Mouse (Mus musculus): ENCODE data around the gene Tnrc6b.
"Not testable (repeated sequence)": the region's sequence is repeated elsewhere in the genome, so short reads cannot be mapped to it uniquely, and the experiment has no call there.

The Tnrc6b gene

DNA sequence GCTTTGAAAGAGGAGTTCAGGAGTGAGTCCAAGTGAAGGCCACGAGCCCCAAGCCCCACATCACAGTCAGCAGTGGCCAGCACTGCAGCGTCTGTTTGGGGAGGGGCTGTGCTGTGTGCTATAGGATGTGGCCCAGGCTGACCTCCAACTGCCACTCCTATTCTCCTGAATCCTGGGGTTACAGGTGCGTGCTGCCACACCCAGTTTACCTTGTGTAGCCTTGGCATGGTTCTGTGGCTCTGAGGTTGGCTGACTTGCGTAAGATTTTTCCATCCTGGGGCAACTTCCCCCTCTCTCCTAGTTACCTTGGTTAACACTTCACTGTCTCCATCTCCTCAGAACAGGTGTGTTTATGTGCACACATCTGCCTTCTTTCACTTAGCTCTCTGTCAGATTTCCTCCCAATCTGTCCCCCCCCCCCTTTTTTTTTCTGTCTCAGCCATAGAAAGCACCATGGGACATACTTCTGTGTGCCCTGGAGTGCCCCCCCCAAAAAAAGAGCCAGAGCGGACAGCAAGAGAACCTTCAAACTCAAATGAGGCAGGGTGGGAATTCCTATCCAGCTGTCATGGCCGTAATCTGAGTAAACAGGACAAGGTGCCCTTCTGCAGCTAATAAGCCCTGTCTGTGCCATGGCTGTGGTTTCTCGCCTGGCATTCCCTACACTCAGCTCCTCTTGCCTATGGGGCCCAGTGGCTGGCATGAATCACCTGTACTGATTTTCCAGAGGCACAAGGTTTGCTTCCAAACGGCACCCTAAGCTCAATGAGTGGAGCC lies 9.4 kb upstream of the Tnrc6b start:
- DNase-seq (ENCODE audit: low spot score in 2 of 2) = no peak

DNA sequence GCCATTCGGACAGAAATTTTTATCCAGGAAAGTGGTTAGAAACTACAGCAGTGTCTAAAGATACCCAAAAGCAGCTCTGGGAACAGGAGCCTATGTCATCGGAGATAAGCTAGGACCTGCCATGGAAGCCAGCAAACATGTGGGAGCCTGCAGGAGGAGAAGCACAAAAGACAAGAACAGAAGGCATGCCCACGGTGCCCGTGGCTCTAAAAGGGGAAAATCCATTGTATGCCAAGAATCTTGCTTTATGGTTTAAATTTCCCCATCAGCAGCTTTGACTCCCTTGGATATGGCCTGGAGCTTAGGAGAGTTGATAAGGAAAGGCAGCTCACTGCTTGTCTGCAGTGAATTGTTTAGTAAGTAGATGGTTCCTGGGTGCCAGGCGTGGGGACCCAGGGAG lies 8.2 kb upstream of the Tnrc6b start:
- no peak for DNase-seq (ENCODE audit: low spot score in 2 of 2)

DNA sequence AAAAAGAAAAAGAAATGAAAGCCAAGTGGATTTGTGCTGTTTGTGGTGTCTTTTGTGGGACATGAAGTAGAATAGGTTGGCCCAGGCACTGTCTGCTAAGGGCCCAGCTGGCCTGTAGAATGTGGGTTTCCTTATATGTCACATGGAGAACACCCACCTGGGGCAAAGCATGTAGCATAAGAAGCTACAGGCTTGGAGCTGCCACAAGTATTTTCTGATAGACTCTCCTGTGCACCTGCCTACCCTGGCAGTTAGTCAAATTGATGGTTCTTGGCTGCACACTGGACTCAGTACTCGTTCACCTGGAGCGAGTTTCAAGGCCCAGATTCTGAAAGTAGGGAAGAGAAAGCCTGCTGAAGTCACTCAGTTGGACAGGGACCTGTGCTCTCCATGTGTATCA lies 7.6 kb upstream of the Tnrc6b start:
- no peak for DNase-seq (ENCODE audit: low spot score in 2 of 2)

DNA sequence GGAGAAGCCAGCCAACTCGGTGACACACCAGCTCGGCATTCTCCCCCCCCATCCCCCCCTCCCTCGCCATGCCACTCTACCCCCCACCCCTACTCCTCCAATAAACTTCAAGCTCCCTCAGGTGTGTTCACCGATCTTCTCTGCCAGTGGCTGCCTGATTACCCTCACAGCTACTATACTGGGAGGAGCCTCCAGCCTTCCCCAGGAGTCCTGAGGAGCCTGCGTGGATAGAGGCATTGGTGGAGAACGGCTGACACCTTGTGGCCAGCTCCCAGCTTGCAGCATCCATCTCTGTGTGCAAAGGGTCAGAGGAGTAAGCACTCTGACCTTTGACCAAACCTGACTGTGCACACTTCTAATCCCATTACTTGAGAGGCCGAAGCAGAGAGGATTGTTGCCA lies 6.8 kb upstream of the Tnrc6b start:
- DNase-seq (ENCODE audit: low spot score in 2 of 2) = peak; percentile 72 to 85

DNA sequence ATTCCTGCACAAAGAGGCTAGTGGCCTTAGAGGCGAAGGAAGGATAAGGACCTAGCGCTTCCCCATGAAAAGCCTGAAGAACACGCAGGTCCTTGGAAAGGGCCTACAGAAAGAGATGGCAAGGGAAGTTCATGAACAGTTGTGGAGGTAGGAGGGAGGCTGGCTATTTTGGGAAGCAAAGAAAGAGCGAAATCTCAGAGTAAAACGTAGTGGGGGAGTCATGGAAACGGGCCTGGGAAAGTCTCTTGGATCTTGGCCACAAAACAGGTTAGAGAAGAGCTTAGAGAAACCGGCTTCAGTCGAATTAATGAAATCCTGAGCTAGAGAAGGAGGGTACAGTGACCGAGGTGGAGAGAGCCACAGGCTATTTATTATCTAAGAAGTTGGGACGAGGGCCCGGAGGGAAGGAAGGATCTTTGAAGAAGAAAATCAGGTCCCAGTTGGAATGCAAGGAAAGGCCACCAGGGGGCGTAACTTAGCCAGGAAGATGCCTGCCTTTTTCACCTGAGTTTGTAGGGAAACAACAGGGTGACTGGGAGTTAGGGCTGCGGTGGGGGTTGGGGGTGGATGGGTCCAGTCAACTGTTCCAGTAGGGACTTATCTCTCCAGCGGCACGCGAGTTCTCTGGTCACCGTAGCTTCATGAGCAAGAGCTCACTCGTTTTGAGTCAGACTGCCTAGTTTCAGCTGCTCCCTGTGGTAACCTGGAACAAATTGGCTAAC lies 5.1 kb upstream of the Tnrc6b start:
- DNase-seq (ENCODE audit: low spot score in 2 of 2) = peak; percentile 76 to 91

DNA sequence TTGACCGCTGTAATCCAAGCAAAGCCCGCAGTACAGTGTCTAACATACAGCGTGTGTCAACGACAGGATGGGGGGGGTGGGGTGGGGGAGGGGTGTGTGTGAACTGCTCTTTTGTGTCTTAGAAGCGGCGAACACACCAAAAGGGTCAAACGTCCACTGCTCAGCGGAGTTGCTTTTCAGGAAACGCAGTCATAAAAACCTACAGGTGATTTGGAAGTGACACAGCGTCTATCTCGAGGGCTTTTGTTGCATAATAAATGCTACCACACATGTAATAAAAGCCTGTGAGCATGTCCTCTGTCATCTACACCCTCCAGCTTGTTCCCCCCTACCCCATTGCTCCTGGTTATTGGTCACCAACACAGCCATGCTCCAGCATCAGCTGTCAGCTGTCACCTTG lies 4.5 kb upstream of the Tnrc6b start:
- DNase-seq (ENCODE audit: low spot score in 2 of 2) = no peak

DNA sequence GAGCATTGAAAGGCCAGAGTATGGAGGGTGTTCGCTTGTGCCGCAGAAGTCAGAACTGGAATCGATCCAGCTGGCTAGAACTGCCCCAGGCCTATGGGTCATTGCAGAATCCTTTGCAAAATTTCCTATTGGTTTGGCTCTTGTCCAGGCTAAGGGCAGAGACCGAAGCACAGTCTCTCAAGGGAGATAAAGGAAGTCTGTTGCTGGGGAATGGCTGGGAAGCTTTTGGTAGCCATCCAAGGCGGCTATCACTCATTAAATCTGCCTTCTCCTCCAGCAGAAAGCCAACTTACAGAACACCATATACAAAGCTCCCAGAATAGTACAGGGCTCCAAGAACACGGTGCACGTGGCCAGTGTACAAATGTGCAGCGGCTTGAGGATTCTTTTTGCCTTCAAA lies 4.0 kb upstream of the Tnrc6b start:
- DNase-seq (ENCODE audit: low spot score in 2 of 2) = peak in 1 of 2 experiments; percentile 30

DNA sequence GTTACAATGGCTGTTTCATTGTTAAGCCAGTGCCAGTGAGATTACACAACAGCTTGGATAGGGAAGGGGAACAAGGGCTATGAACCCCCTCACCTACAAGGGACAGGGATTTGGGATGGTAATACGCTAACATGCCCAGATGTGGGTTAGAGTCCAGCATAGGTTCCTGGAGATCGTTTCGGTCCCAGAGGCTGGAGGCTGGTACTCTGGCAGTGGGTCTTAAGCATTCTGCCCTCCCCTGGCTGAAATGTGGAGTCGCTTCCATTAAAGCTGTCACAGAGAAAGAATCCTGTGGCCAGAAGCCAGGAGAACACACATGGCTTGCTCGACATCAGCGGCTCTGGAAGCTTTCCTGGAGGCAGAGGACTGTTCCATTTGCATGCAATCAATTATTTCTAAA lies 1.5 kb upstream of the Tnrc6b start:
- no peak for DNase-seq (ENCODE audit: low spot score in 2 of 2)

DNA sequence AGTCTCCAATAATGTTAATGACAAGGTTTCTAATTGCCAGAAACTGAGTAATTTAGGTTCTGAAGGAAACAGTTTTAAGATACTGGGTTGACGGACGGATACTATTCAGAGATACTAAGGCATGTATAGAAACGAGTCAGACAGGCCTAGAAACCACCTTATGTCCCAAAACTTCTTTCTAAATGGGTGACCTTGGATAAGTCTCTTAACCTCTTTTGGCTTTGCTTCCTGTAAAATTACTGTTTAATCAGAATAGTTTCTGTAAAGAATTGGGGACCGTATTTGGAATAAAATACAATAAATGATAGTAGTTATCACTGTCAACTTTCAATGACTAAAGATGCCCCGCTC lies 881 bp upstream of the Tnrc6b start:
- no peak for DNase-seq (ENCODE audit: low spot score in 2 of 2)

DNA sequence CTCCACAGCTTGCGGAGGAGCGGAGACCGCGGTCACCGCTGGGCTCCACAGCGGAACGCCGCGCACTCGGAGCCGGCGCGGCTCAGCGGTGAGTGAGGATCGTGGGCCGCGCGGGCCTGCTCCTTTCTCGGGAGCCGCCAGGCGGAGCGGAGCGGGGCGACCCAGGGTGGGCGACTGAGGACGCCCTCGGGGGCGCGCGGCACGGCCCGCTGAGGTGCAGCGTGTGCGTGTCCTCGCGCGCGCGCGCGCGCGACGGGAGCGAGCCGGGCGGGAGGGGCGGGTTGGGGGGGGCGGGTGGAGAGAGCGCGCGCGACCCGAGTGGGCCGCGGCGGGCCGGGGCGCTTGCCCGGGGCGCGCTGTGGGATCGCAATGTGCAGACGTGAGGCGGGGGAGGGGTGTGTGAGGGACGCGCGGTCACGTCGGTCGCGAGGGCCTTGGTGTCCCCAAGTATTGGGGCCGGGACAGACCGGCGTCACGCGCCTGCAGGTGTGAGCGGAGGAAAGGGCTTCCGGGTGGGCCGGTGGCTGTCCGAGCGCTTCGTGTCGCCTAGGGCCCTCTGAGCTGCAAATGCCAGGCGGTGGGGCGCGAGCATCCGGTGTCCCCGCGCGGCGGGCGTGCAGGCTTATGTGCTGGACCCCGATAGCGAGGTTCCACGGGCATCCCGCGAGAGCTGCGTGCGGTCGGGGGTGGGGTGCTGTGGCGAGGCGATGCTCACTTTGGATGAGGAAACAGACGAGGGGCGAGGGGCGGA lies 463 bp downstream of the Tnrc6b start:
- DNase-seq (ENCODE audit: low spot score in 2 of 2) = peak; percentile 61 to 83

DNA sequence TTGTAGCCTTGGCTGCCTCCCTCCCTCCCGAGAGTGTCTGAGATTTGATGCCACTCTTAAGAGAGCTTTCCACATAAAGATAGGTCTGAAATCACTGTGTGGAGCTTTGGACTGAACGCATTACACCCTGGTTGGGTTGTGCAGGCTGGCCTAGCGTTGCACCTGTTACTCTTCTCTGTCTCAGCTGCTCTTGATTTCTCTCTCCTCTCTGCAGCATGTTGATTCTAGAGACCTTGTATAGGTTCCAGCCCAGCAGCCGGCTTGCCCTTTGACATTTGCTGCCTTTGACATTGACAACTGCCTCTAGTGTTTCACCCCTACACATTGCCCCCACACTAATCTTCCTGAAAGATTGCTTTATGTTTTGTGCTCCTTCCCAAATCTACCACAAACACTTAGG lies 3.2 kb downstream of the Tnrc6b start:
- DNase-seq (ENCODE audit: low spot score in 2 of 2) = no peak

DNA sequence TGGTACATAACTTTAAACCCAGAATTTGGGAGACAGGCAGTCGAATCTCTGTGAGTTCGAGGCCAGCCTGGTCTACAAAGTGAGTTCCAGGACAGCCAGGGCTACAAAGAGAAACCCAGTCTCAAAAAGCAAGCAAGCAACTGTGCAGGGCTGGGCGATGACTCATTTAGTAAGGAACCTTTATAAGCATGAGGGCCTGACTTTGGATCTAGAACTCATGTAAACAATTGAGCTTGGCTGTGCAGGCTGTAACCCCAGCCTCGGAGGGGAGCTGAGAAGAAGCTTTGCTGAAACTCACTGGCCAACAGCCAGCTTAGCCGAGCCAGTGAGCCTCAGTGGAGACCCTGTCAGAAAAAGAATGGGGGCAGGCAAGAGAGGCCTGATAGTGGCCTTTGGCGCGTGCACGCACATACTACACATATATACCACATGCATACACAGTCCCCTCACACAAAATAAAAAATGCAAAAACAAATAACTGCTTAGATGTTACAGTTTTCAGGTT lies 5.6 kb downstream of the Tnrc6b start:
- DNase-seq (ENCODE audit: low spot score in 2 of 2) = no peak

DNA sequence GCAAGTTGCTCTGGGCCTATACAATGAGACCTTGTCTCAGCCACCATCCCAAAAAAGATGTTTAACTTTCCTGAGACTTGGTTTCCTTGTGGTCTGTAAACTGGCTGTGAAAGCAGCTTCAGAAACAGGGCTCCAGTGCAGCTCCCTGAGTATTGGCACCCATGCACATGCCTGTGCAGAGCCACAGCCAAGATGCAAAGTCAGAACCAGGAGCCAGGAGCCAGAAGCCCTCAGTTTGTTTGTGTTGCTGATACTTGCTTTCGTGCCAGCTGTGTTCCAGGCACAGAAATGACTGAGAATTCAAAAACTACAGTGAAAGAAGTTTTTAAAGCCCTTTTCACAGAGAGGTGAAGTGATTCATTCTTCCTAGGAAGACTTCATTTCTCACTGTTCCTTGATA lies 6.3 kb downstream of the Tnrc6b start:
- DNase-seq (ENCODE audit: low spot score in 2 of 2) = no peak

DNA sequence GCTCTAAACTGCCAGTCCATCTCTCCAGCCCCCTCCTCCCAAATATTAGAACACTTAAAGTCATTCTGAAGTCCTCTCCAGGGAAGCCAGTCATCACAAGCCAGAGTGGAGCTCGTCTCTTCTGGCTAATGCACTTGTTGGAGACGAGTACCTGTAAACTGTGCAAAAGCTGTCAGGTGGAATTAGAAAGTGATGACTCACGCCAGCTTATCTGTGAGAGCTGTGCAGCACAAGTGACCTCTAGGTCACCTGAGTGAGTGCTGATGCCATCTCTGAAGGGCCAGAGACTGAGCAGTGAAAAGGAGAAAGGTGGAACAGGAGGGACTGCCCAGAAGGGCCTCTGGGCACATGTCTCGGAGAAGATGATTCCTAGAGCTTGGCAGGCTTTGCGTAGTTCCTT lies 9.1 kb downstream of the Tnrc6b start:
- DNase-seq (ENCODE audit: low spot score in 2 of 2) = no peak

DNA sequence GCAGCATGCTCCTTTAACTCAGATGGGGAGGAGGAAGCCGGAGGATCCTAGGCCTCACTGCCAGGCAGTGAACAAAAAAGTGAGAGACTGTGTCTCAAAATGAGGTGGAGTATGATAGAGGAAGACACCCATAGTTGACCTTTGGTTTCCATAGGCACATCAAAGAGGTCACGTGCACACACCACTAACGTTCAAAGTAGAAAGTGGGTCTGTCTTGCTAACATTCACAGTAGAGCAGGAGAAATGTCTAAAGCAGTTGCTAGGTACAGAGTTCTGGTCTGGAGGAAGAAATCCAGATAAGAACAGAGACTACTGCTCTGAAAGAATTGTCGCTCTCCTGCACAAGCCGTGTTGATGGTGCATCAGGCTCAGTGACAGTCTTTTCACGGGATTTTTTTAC lies 10.7 kb downstream of the Tnrc6b start:
- DNase-seq (ENCODE audit: low spot score in 2 of 2) = no peak

DNA sequence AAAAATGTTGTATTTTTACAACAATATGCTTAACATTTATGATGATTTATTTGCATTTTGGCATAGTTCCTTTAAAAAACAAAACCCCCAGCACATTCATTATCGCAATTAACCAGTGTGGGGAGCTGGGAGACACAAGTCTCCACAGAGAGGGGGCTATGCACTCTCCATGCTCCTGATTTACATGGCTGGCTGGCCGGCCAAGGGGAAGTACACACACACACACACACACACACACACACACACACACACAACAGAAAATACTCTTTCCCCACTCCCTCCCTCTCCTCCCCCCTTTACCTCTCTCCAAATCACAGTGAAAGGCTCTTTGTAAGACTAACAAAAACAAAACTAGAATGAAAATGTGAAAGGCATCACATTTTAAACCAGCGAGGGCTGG lies 11.3 kb downstream of the Tnrc6b start:
- DNase-seq (ENCODE audit: low spot score in 2 of 2) = no peak

DNA sequence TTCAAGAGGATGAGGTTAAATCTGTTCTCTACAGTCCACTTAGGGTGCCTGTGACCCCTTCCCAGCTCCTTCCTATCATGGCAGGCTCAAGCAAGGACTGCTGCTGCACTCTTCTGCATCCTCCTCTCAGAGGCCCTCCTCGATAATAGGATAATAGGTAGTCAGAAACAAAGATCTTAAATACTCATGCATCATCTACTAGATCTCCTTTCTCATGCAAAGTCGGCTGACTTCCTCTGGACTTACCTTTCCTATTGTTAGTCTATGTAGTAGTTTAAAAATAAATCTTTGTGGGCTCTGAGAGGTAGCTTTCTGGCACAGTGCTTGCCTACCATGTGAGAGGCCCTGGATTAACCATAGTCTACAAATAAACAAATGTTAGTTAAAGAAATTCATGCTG lies 18.4 kb downstream of the Tnrc6b start:
- no peak for DNase-seq (ENCODE audit: low spot score in 2 of 2)

DNA sequence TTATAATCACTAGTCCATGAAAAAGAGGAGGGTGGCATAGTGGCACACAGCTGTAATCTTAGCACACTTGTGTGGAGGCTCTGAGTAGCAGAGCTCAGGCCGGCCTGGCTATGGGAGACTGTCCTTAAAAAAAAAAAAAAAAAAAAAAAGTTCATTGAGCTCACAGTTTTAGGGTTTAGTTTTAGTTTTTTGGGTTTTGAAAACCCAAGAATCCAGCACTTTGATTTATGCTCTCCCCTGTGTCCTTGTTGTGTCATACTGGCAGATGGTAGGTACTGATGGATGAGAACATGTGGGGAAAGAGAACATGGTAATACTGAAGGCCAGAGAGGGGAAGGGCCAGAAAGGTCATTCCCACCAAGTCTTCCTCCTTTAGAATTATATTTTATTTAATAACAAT lies 19.9 kb downstream of the Tnrc6b start:
- no peak for DNase-seq (ENCODE audit: low spot score in 2 of 2)

DNA sequence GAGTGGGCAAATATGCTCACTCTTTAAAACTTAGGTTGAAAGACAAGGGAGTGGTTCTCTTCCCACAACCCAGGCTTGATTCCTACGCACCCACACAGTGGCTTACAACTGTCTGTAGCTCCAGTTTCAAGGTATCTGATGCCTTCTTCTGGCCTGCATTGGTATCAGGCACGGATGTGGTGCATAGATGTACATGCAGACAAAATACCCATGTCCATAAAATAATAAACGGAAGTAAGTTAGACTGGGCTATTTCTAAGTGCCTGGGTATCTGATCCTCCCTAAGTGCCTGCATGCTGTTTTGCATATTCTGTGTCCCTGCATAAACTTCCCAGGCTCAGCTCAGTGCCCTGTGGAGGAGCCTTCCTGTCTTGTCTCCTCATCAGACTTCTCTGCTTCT lies 20.4 kb downstream of the Tnrc6b start:
- no peak for DNase-seq (ENCODE audit: low spot score in 2 of 2)

DNA sequence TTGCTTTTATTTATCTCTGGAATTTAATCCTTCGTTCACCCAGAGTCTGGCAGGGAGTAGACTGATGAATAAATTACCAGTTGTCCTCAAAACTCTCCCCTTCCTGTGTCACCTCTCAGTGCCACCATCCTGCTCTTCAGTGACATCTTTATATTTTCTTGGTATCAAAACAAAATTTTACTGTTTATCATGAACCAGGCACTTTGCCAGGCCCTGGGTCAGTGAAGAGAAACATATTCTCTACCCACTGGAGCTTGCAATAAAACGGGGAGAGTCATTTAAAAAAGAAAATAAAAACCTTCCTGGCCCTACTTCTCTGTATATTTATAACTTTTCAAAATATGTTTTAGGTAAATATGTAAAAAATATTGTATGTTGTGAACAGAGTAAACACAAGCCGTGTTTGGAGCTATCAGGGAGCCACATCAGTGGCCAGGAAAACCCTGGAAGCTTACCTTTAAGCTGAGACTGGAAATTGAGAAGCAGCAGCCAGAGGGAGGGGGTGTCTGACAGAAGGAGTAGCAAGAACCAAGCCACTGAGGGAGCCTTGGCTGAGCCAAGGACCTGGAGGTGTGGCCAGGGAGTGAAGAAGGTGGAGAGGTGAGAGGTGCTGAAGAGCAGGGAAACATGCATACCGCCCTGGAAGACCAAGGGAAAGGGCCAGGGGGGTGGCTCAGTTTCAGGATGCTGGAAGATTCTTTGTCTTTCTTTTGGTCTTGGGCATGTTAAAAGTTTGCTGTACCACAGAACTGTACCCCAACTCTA lies 21.3 kb downstream of the Tnrc6b start:
- no peak for DNase-seq (ENCODE audit: low spot score in 2 of 2)

DNA sequence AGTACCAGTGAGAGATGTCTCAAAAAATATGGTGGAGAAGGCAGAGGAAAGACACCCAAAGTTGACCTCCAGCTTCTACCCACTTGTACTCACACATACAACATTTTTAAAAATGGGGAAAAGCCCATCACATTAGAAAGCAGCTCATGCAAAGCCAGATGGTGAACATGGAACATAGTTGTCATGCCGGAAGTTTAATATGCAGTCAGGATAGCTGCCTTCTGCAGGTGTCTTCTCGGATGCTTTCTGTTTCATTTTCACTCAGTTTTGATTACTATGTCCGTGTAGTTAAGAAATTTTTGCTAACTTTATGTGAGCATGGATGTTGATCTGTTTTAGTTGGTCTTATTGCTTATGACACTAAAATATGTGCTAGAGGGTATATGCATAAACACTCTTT lies 24.2 kb downstream of the Tnrc6b start:
- no peak for DNase-seq (ENCODE audit: low spot score in 2 of 2)

DNA sequence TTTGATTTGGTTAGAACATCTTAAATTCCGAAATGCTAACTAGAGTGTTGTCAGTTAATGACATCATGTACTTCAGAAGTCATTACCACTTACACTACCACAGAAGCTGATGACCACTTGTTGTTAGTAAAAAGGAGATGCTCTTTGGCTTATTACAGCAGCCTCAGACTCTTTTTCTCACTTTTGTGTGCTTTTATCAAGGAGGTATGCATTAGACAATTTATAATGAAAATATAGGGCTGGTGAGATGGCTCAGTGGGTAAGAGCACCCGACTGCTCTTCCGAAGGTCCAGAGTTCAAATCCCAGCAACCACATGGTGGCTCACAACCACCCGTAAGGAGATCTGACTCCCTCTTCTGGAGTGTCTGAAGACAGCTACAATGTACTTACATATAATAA lies 24.6 kb downstream of the Tnrc6b start:
- not testable (repeated sequence) for DNase-seq (ENCODE audit: low spot score in 2 of 2)
